In the genomic region with DNA sequence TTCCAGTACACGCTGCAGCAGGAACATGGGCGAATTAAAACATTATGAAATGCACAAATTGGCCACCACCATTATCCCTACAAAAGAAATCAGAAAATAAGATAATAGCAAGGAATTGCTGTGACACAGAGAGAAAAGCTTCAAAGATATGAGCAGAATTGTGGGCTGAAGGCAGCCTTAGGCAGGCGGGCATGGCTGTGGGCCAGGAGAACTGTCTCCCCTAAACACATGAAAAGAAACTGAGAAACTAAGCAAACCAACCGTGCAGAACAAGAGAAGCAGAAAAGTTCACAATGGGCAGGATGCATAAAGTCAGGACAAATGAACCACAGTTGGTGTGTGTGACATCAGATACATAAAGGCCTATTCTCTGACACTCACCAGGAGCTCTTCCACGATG, we compare ENCODE assay signal across 21 mouse cellular contexts. TPM values are rescaled to one million over a fixed set of nuclear protein-coding genes. Genes with fewer than 3 reads are reported as not detected.
DNase-seq lines count a peak whose midpoint lies in the region; ATAC-seq and TF ChIP-seq lines count a peak whose summit lies in the region.
"Had no signal": no experiment of that assay in that cellular context is flagged by ENCODE, and none has a peak within 500 bp of the region (broad histone marks: within the 10 kb centered on the region; RNA-seq: fewer than 3 reads in every experiment).

No protein-coding gene starts in this region.

- ATAC-seq in frontal cortex, adult (ENCODE audit: low TSS enrichment) = peak; percentile 46; the same call in 1 of the 2 replicates
- ATAC-seq: CD4-positive, CD25-positive, alpha-beta regulatory T cell, adult 4 months; intestine, postnatal 0 days had no signal

- no peak for TF ChIP-seq CTCF in brain, embryonic 14.5 days (IDR thresholded peaks at IDR 0.05; ENCODE audit: borderline replicate concordance, extremely low read depth, insufficient read depth, insufficient read length)

- intact Hi-C loops in left cerebral cortex, postnatal 25 days (cut with DNase I) = no loop called here
- intact Hi-C loops in left cerebral cortex, postnatal 36 days (cut with DNase I) = no loop called here
- intact Hi-C loops in heart, postnatal 36 days (cut with DNase I) = no loop called here

- no peak for TF ChIP-seq POLR2A in brain, embryonic 14.5 days (IDR thresholded peaks at IDR 0.05; ENCODE audit: borderline replicate concordance, extremely low read depth, insufficient read depth, insufficient read length, poor library complexity, severe bottlenecking)

- no peak for DNase-seq in frontal cortex, postnatal 10 days (ENCODE audit: low spot score in 2 of 2)
- peak; percentile 35 to 42 for DNase-seq in left cerebral cortex, postnatal 25 days (ENCODE audit: low spot score in 2 of 2)
- no peak for DNase-seq in left cerebral cortex, postnatal 36 days (ENCODE audit: low spot score in 2 of 2)
- peak; percentile 37 for DNase-seq in Muller cell, postnatal 12 days (ENCODE audit: inconsistent ontology term)
- peak; percentile 57 for DNase-seq in brain, embryonic 14.5 days (ENCODE audit: low read depth)
- DNase-seq in heart, postnatal 36 days = no peak
- DNase-seq: adrenal gland, adult 2 months; adrenal gland, postnatal 36 days; cerebellum, adult 9-10 months; embryo, embryonic 11 days; gastrocnemius, postnatal 25 days; heart, adult 11 months; kidney, adult 9 months; kidney, postnatal 10 days; lung, embryonic 14.5 days; lung, postnatal 14 days; thymus, postnatal 14 days had no signal

RNA-seq across cellular contexts. Expression of a gene that starts 51.8 kb away (rescaled TPM):
- total RNA-seq in left cerebral cortex, postnatal 25 days (2021) = 100 to 1,000 TPM; 116 to 137 TPM
- total RNA-seq in left cerebral cortex, postnatal 36 days (2021) = 100 to 1,000 TPM; 108 to 117 TPM
- 23.9 and 32.5 TPM in 2 replicates for polyA plus RNA-seq in brain, embryonic 14.5 days (2012; rRNA removed)
- 1 to 10 TPM in 1 of 2 experiments, under 1 TPM in 1; 0.47 to 1.2 TPM for total RNA-seq in heart, postnatal 36 days (2021)
- total RNA-seq: liver, adult 2 months had no signal
- polyA plus RNA-seq: CD4-positive, CD25-positive, alpha-beta regulatory T cell, adult 4 months; liver, adult 2 months had no signal

Comparison
In these comparisons a context has a peak if more than half of its experiments do, and no peak if none do; other contexts are left out.
1. DNase-seq: peak in left cerebral cortex, postnatal 25 days (2 of 2), Muller cell, postnatal 12 days (single experiment) and brain, embryonic 14.5 days (single experiment); none in frontal cortex, postnatal 10 days (0 of 2), left cerebral cortex, postnatal 36 days (0 of 2) and heart, postnatal 36 days (0 of 2).
2. RNA of a gene that starts 51.8 kb away (total RNA-seq): 116 to 137 TPM in left cerebral cortex, postnatal 25 days and 108 to 117 TPM in left cerebral cortex, postnatal 36 days; 0.47 to 1.2 TPM in heart, postnatal 36 days; every median in the first group is over 10 times any median in the second.